Mouse (Mus musculus) ES-Bruce4 (cell line): Measurements from ENCODE around the gene Cox15. TPM values are rescaled to one million over a fixed set of nuclear protein-coding genes. Genes with fewer than 3 reads are reported as not detected.

Source experiments
- H3K27ac ChIP-seq: 2 replicates; pipeline ENCODE4 v1.5.1; 2012; ENCODE audit warnings: low read length, inconsistent platforms; ENCODE audit not compliant: insufficient read depth
- H3K27me3 ChIP-seq: 2 replicates; pipeline ENCODE4 v1.6.1; 2012; ENCODE audit warnings: mild to moderate bottlenecking, low read length, inconsistent platforms; ENCODE audit not compliant: control insufficient read depth, poor library complexity, insufficient read depth, severe bottlenecking
- H3K36me3 ChIP-seq: 2 replicates; pipeline ENCODE4 v1.6.1; 2012; ENCODE audit warnings: inconsistent platforms, mild to moderate bottlenecking, low read length, moderate library complexity; ENCODE audit not compliant: control insufficient read depth, poor library complexity, insufficient read depth, severe bottlenecking
- H3K4me1 ChIP-seq: one replicate; pipeline ENCODE4 v1.8.1; 2011; ENCODE audit warnings: low read length; ENCODE audit not compliant: control insufficient read depth, insufficient read depth
- H3K4me3 ChIP-seq: 2 replicates; pipeline ENCODE4 v1.5.1; 2011; ENCODE audit warnings: low read depth, mild to moderate bottlenecking, low read length
- H3K9ac ChIP-seq: 2 replicates; pipeline ENCODE4 v1.6.1; 2012; ENCODE audit warnings: low read depth, mild to moderate bottlenecking, inconsistent platforms; ENCODE audit not compliant: poor library complexity, severe bottlenecking
- H3K9me3 ChIP-seq: replicated peaks from 2 replicates; pipeline ENCODE4 v1.6.1; 2012; ENCODE audit warnings: mild to moderate bottlenecking, low read length, inconsistent platforms; ENCODE audit not compliant: control insufficient read depth, poor library complexity, insufficient read depth, severe bottlenecking
- CTCF ChIP-seq: IDR thresholded peaks from one replicate; pipeline ENCODE4 v1.8.1; 2011; ENCODE audit warnings: low read depth, low read length
- EP300 ChIP-seq: IDR thresholded peaks from 2 replicates; pipeline ENCODE4 v1.6.1; 2011; ENCODE audit warnings: low read depth, low read length; ENCODE audit not compliant: insufficient read depth
- POLR2A ChIP-seq: IDR thresholded peaks from one replicate; pipeline ENCODE4 v1.8.1; 2011; ENCODE audit warnings: low read length; ENCODE audit not compliant: insufficient read depth
- polyA plus RNA-seq: library from polyadenylated mRNA; stranded (reverse); fragments of >200 nt; gene quantifications from 2 replicates; pipeline ENCODE4 v1.2.4, GENCODE M21; 2011; ENCODE audit warnings: low read depth; ENCODE audit not compliant: missing spikeins, insufficient read depth, insufficient read length

Cox15 gene
- polyA plus RNA-seq, 1 experiment, result 29.9 TPM

GRCm38 (mm10) chr19:43697666-43698370 lies 55.0 kb downstream of the Cox15 start:
- Histone ChIP-seq H3K4me1 (no peaks in the 10 kb centered on the region), H3K9me3 (no peaks in the 10 kb centered on the region), H3K4me3 (no peak overlapping the region), H3K36me3 (no peaks in the 10 kb centered on the region), H3K9ac (no peak overlapping the region), H3K27me3 (no peaks in the 10 kb centered on the region), H3K27ac (no peak overlapping the region)
- TF ChIP-seq EP300 (no peak), POLR2A (no peak), CTCF (no peak)

- Histone ChIP-seq H3K27me3 (no peaks in the 10 kb centered on the region), H3K4me3 (no peak overlapping the region), H3K9me3 (no peaks in the 10 kb centered on the region), H3K27ac (no peak overlapping the region), H3K9ac (no peak overlapping the region), H3K4me1 (no peaks in the 10 kb centered on the region), H3K36me3 (no peaks in the 10 kb centered on the region)
- no peak for TF ChIP-seq POLR2A
- no peak for TF ChIP-seq EP300
- no peak for TF ChIP-seq CTCF
These were observed 57.3 kb downstream of the Cox15 start for GRCm38 (mm10) chr19:43695514-43695964.

GRCm38 (mm10) chr19:43692815-43693214 lies 60.0 kb downstream of the Cox15 start:
- Histone ChIP-seq H3K4me3 (no peak overlapping the region), H3K9ac (no peak overlapping the region), H3K4me1 (no peaks in the 10 kb centered on the region), H3K27ac (no peak overlapping the region), H3K36me3 (no peaks in the 10 kb centered on the region), H3K27me3 (no peaks in the 10 kb centered on the region), H3K9me3 (no peaks in the 10 kb centered on the region)
- no peak for TF ChIP-seq POLR2A
- no peak for TF ChIP-seq CTCF
- no peak for TF ChIP-seq EP300

GRCm38 (mm10) chr19:43689419-43690246 lies 63.2 kb downstream of the Cox15 start, which contains the start of gene Entpd7:
Gene Entpd7 (plus strand): TSS chr19:43689672.
- Histone ChIP-seq H3K27me3 (no peaks in the 10 kb centered on the region), H3K9ac (peak within 1 kb of the TSS; percentile 55), H3K9me3 (no peaks in the 10 kb centered on the region), H3K36me3 (no peaks in the 10 kb centered on the region), H3K4me3 (peak within 1 kb of the TSS; percentile 93), H3K4me1 (no peaks in the 10 kb centered on the region), H3K27ac (no peak within 1 kb of the TSS)
- no peak for TF ChIP-seq CTCF
- TF ChIP-seq POLR2A, result peak; percentile 71

Other genes starting within 250 kb of the Cox15 start
- 148 and 152 TPM in 2 replicates for gene Got1, start 228.4 kb downstream of the Cox15 start, polyA plus RNA-seq
- not detected in 2 replicates for gene Nkx2-3, start 140.7 kb downstream of the Cox15 start, polyA plus RNA-seq
- 31.2 and 38.0 TPM in 2 replicates for gene Slc25a28, start 78.1 kb downstream of the Cox15 start, polyA plus RNA-seq
- 6.5 and 8.8 TPM in 2 replicates for gene Entpd7, start 63.3 kb downstream of the Cox15 start, polyA plus RNA-seq
- 8.0 and 10.5 TPM in 2 replicates for gene Cutc, start within 50 bp of the Cox15 start, polyA plus RNA-seq
- gene Abcc2, start 29.2 kb upstream of the Cox15 start, polyA plus RNA-seq, result not detected in 2 replicates
- gene Dnmbp, start 187.2 kb upstream of the Cox15 start, polyA plus RNA-seq, result 18.3 and 18.6 TPM in 2 replicates
- 0.78 and 1.2 TPM in 2 replicates for gene Cpn1, start 233.6 kb upstream of the Cox15 start, polyA plus RNA-seq